Mouse (Mus musculus) Patski (cell line): ENCODE data around the gene Cgn. TPM values are rescaled to one million over a fixed set of nuclear protein-coding genes. Genes with fewer than 3 reads are reported as not detected.

Experiments used
- ATAC-seq: fragments of 100-300 bp; one replicate; pipeline ENCODE4 v1.8.0; 2021
- CTCF ChIA-PET: fragments of 350-600 bp; sonication (Branson Sonifier 250); formaldehyde crosslinking; loops from one replicate; lab custom pipeline; 2022; ENCODE audit warnings: inconsistent platforms; lab: Charles Lee
- POLR2A ChIA-PET: fragments of 350-600 bp; sonication (Branson Sonifier 250); formaldehyde crosslinking; loops from one replicate; lab custom pipeline; 2022; ENCODE audit warnings: antibody characterized with exemption, inconsistent platforms; lab: Charles Lee
- DNase-seq: peaks from one replicate; pipeline ENCODE4 v3.0.0-alpha.2; 2011; ENCODE audit warnings: low read depth, low spot score
- H3K27me3 ChIP-seq: fragments of 371-371 bp; one replicate; pipeline ENCODE4 v1.5.1; 2021
- CTCF ChIP-seq: fragments of 100-300 bp; IDR thresholded peaks from one replicate; pipeline ENCODE4 v1.5.1; 2021
- in situ Hi-C: fragments of 300-500 bp; cut with MboI; formaldehyde crosslinking; loops from 3 replicates; pipeline ENCODE4 v1.11.1; 2018; ENCODE audit warnings: low pct_unique_long_range_greater_than_20kb, mixed read lengths
- polyA plus RNA-seq: library from polyadenylated mRNA; unstranded; gene quantifications from one replicate; pipeline ENCODE4 v1.2.3, GENCODE M21; 2021

Gene Cgn
- 6.8 TPM for polyA plus RNA-seq

- ATAC-seq, result peak; percentile 97
- no peak for TF ChIP-seq CTCF
- no peaks in the 10 kb centered on the region for H3K27me3 ChIP-seq
- ChIA-PET POLR2A (interaction anchor here (0.7 to 1.4 kb wide), 2 partner anchors 16 to 314 kb away, joined by 3 read pairs; no protein-coding TSS in a partner anchor), CTCF (interaction anchor here (1.7 to 2.6 kb wide), 3 partner anchors 9 to 20 kb away, joined by 4 to 8 read pairs (median 7); no protein-coding TSS in a partner anchor)
- DNase-seq, result peak; percentile 47
- in situ Hi-C loops, result no loop called here
These were observed at the start of gene Cgn for GRCm38 (mm10) chr3:94786367-94786835. Cgn (minus strand) TSS chr3:94786492.

- ChIA-PET CTCF (interaction anchor here (1.0 kb wide), 1 partner anchor 12 kb away, joined by 3 read pairs; no protein-coding TSS in a partner anchor), POLR2A (no interaction called here)
These were observed 49.1 kb upstream of the Cgn start for GRCm38 (mm10) chr3:94835396-94835795.

GRCm38 (mm10) chr3:94833358-94833757 lies 47.1 kb upstream of the Cgn start:
- ChIA-PET POLR2A (no interaction called here), CTCF (interaction anchor here (0.5 to 1.3 kb wide), 3 partner anchors 14 to 62 kb away, joined by 3 to 6 read pairs (median 3); no protein-coding TSS in a partner anchor)
- peak; percentile 53 for TF ChIP-seq CTCF
- in situ Hi-C loops, result no loop called here
- H3K27me3 ChIP-seq, result no peaks in the 10 kb centered on the region
- DNase-seq, result no peak
- no peak for ATAC-seq

More at GRCm38 (mm10) chr3:94835396-94835795, 49.1 kb upstream of the Cgn start:
- H3K27me3 ChIP-seq, result no peaks in the 10 kb centered on the region
- in situ Hi-C loops, result no loop called here
- DNase-seq (no peak), ATAC-seq (no peak)
- TF ChIP-seq CTCF, result no peak

- no peaks in the 10 kb centered on the region for H3K27me3 ChIP-seq
- ChIA-PET POLR2A (no interaction called here), CTCF (interaction anchor here (0.6 to 1.6 kb wide), 3 partner anchors 11 to 27 kb away, joined by 3 to 4 read pairs (median 4); no protein-coding TSS in a partner anchor)
- no peak for TF ChIP-seq CTCF
- DNase-seq (no peak), ATAC-seq (no peak)
- in situ Hi-C loops, result no loop called here
These were observed 46.4 kb upstream of the Cgn start for GRCm38 (mm10) chr3:94832701-94833100.

GRCm38 (mm10) chr3:94832100-94832499 lies 45.8 kb upstream of the Cgn start:
- no peak for DNase-seq
- H3K27me3 ChIP-seq, result no peaks in the 10 kb centered on the region
- CTCF ChIA-PET, result interaction anchor here (1.4 to 1.6 kb wide), 2 partner anchors 10 to 26 kb away, joined by 4 read pairs; no protein-coding TSS in a partner anchor
- in situ Hi-C loops, result no loop called here
- ATAC-seq, result no peak
- TF ChIP-seq CTCF, result no peak
- POLR2A ChIA-PET, result no interaction called here

GRCm38 (mm10) chr3:94824110-94824509 lies 37.8 kb upstream of the Cgn start:
- POLR2A ChIA-PET, result no interaction called here
- TF ChIP-seq CTCF, result peak; percentile 46
- in situ Hi-C loops, result no loop called here
- DNase-seq, result no peak
- no peak for ATAC-seq
- no peaks in the 10 kb centered on the region for H3K27me3 ChIP-seq
- CTCF ChIA-PET, result interaction anchor here (1.5 kb wide), 1 partner anchor 12 kb away, joined by 5 read pairs; no protein-coding TSS in a partner anchor

- in situ Hi-C loops, result no loop called here
- peaks cover 5% of the 10 kb centered on the region for H3K27me3 ChIP-seq
- no peak for ATAC-seq
- POLR2A ChIA-PET, result no interaction called here
- no peak for TF ChIP-seq CTCF
- DNase-seq, result no peak
- CTCF ChIA-PET, result interaction anchor here (1.1 to 1.3 kb wide), 2 partner anchors 10 to 14 kb away, joined by 3 to 4 read pairs; no protein-coding TSS in a partner anchor
These were observed 35.8 kb upstream of the Cgn start for GRCm38 (mm10) chr3:94822082-94822481.

- H3K27me3 ChIP-seq, result peaks cover 5% of the 10 kb centered on the region
- DNase-seq (no peak), ATAC-seq (no peak)
- in situ Hi-C loops, result no loop called here
- CTCF ChIA-PET, result interaction anchor here (1.1 to 1.3 kb wide), 2 partner anchors 11 to 15 kb away, joined by 3 to 4 read pairs; no protein-coding TSS in a partner anchor
- POLR2A ChIA-PET, result no interaction called here
- no peak for TF ChIP-seq CTCF
These were observed 34.8 kb upstream of the Cgn start for GRCm38 (mm10) chr3:94821008-94821638.

GRCm38 (mm10) chr3:94819452-94820425 lies 33.4 kb upstream of the Cgn start:
- no peak for DNase-seq
- no peak for ATAC-seq
- H3K27me3 ChIP-seq, result peaks cover 12% of the 10 kb centered on the region
- POLR2A ChIA-PET, result interaction anchor here (0.7 kb wide), 1 partner anchor 285 kb away, joined by 6 read pairs; no protein-coding TSS in a partner anchor
- no peak for TF ChIP-seq CTCF
- in situ Hi-C loops, result no loop called here
- CTCF ChIA-PET, result interaction anchor here (1.5 to 1.7 kb wide), 2 partner anchors 8 to 20 kb away, joined by 4 to 5 read pairs; no protein-coding TSS in a partner anchor

- in situ Hi-C loops, result no loop called here
- POLR2A ChIA-PET, result no interaction called here
- no peak for DNase-seq
- H3K27me3 ChIP-seq, result peaks cover 12% of the 10 kb centered on the region
- no peak for TF ChIP-seq CTCF
- ATAC-seq, result no peak
- CTCF ChIA-PET, result no interaction called here
These were observed 31.4 kb upstream of the Cgn start for GRCm38 (mm10) chr3:94817731-94818130.
